Mouse (Mus musculus) intestine, embryonic 14.5 days (tissue): ENCODE measurements at regions not wholly inside any gene's neighbourhood (a gene's known extent, or its start where the extent isn't known, plus 50 kb on each side); places are given as distances from the start of the nearest gene placed in this dataset.

Source experiments
- ATAC-seq: fragments of 200-750 bp; cut with Nextera tagmentation; replicated peaks from 2 replicates; pipeline ENCODE4 v1.8.0; 2017; ENCODE audit warnings: low read depth, moderate number of reproducible peaks, moderate TSS enrichment, moderate library complexity; ENCODE audit not compliant: low FRiP score, low TSS enrichment
- DNase-seq: peaks from one replicate; pipeline ENCODE4 v3.0.0-alpha.2; 2018; ENCODE audit warnings: low spot score
- H3K27ac ChIP-seq: fragments of 300-500 bp; sonication (generic); 2 replicates; pipeline ENCODE4 v1.5.1; 2014; ENCODE audit warnings: low read depth, mild to moderate bottlenecking, control low read depth
- H3K27me3 ChIP-seq: fragments of 300-500 bp; sonication (generic); replicated peaks from 2 replicates; pipeline ENCODE4 v1.6.1; 2014; ENCODE audit warnings: low read length, control low read depth; ENCODE audit not compliant: control insufficient read depth, insufficient read depth
- H3K36me3 ChIP-seq: fragments of 300-500 bp; sonication (generic); 2 replicates; pipeline ENCODE4 v1.6.1; 2014; ENCODE audit warnings: low read length, control low read depth; ENCODE audit not compliant: control insufficient read depth, insufficient read depth
- H3K4me1 ChIP-seq: fragments of 300-500 bp; sonication (generic); replicated peaks from 2 replicates; pipeline ENCODE4 v1.6.1; 2014; ENCODE audit warnings: low read length, control low read depth, mixed read lengths; ENCODE audit not compliant: control insufficient read depth, insufficient read depth
- H3K4me2 ChIP-seq: fragments of 300-500 bp; sonication (generic); 2 replicates; pipeline ENCODE4 v1.6.1; 2014; ENCODE audit warnings: low read length
- H3K4me3 ChIP-seq: fragments of 300-500 bp; sonication (generic); 2 replicates; pipeline ENCODE4 v1.5.1; 2014; ENCODE audit warnings: low read depth, low read length, control low read depth, mixed read lengths
- H3K9ac ChIP-seq: fragments of 300-500 bp; sonication (generic); 2 replicates; pipeline ENCODE4 v1.6.1; 2014; ENCODE audit warnings: mild to moderate bottlenecking, low read length
- H3K9me3 ChIP-seq: fragments of 300-500 bp; sonication (generic); 2 replicates; pipeline ENCODE4 v1.6.1; 2016; ENCODE audit warnings: low read length, control low read depth; ENCODE audit not compliant: control insufficient read depth
- WGBS: fragments of 180-500 bp; shearing (Covaris S2); extraction: QIAGEN DNeasy Blood & Tissue Kit; methylation state at CpG from one replicate; pipeline ENCODE4 v1.1.7; 2014; 5-methylcytosine and 5-hydroxymethylcytosine counted together

DNA sequence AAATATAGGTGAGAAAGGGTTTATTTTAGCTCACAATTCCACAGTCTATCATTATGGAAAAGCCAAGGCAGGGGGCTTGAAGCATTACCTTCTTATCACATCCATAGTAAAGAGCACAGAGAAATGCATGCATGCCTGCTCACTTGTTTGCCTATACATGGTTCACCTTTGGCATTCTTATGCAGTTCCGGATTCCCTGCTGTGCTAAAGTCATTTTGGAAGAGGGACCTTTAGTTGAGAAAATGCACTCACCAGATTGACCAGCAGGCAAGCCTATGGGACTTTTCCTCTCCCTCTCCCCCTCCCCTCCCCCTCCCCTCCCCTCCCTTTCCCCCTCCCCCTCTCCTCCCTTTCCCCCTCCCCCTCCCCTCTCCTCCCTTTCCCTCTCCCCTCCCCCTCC is 686.2 kb downstream of the Tmem132b start:
- no peak overlapping the region for H3K27ac ChIP-seq
- H3K27me3 ChIP-seq = no peaks in the 10 kb centered on the region
- H3K4me1 ChIP-seq = no peaks in the 10 kb centered on the region
- H3K4me2 ChIP-seq = no peak overlapping the region
- ATAC-seq (no peak), DNase-seq (no peak)
- no peak overlapping the region for H3K4me3 ChIP-seq
- no peaks in the 10 kb centered on the region for H3K9me3 ChIP-seq
- H3K9ac ChIP-seq = no peak overlapping the region
- H3K36me3 ChIP-seq = no peaks in the 10 kb centered on the region
- WGBS = 50% methylated on average over 1 of the region's 1 CpGs

DNA sequence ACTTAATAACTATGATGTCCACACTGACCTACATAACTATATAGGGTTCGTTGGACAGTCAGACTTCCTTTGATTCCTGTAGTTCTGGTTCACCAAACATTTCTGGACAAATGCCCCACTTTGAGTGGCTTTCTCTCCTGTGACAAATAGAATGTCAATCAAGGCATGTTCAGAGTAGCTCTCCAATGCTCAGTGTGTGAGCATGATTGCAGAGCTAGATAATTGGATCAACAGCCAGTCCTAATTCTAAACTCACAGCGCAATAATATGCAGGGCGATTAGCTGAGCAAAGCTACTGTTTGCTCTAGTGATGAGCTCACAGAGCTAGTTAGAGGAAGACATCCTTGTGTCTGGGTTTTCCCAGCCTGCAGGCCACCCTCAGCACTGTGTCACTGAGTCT is 692.1 kb downstream of the Tmem132b start:
- ATAC-seq = no peak
- Histone ChIP-seq H3K9ac (no peak overlapping the region), H3K27me3 (no peaks in the 10 kb centered on the region), H3K4me2 (no peak overlapping the region), H3K4me1 (no peaks in the 10 kb centered on the region), H3K4me3 (no peak overlapping the region), H3K9me3 (no peaks in the 10 kb centered on the region), H3K27ac (no peak overlapping the region), H3K36me3 (no peaks in the 10 kb centered on the region)
- WGBS = 88% methylated on average over 3 of the region's 3 CpGs
- DNase-seq = no peak

DNA sequence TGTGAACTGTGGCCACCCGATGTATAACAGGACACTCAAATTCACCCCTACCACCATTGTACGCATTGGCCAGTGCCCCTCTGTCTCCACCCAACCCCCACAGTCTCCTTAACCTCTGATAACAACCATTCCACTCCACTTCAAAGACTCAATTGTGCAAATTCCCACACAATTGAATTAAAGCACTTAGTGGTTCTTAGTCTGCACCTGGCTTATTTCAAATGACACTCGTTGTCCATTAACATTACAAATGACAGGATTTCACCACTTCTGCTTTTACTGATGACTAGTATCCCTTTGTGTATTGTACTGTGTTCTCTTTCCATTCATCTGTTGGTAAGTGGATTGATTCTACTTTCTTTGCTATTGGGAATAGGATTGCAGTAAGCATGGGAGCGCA is 699.2 kb downstream of the Tmem132b start:
- no peak for ATAC-seq
- WGBS = 56% methylated on average over 4 of the region's 4 CpGs
- no peak overlapping the region for H3K4me3 ChIP-seq

DNA sequence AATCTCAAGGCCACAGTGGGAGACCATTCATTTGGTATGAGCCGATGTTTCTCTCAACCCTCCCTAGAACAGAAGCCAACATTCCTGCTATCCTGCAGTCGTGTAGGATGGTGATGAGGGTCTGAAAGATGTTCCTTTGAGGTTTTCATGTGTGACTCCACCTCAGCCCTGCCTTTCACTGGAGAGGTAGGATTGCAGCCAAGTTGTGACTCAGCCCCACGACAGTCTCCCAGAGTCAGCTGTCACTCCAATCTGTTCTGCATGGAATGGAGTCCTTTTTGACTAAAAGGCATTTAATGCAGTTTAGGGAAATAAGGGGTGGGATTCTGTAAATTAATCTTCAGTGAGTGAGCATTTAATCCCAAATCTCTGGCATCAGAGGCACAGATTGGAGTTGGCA is 706.5 kb downstream of the Tmem132b start:
- no peaks in the 10 kb centered on the region for H3K27me3 ChIP-seq

More for the DNA sequence above, 699.2 kb downstream of the Tmem132b start:
- Histone ChIP-seq H3K4me1 (no peaks in the 10 kb centered on the region), H3K9me3 (no peaks in the 10 kb centered on the region), H3K27me3 (no peaks in the 10 kb centered on the region), H3K4me2 (no peak overlapping the region), H3K27ac (no peak overlapping the region), H3K36me3 (no peaks in the 10 kb centered on the region), H3K9ac (no peak overlapping the region)
- DNase-seq = no peak

DNA sequence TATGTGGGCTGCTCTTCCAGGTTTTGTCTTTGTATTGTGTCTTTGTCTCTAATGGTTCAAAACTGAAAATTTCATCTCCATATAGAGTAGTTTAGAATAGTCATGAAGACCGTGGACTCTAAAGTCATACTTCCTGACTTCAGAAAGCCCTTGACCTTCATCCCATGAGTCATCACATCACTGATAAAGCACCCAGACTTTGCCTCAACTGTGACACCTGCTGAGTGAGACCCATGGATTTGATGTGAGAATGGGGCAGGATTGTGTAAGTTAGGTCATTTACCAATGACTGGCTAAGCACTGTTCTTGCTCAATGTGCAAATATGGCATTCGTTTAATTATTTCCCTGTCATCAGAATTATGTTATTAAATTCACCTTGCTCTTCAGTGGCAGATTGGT is 714.2 kb downstream of the Tmem132b start:
- Histone ChIP-seq H3K4me1 (no peaks in the 10 kb centered on the region), H3K9me3 (no peaks in the 10 kb centered on the region), H3K27ac (no peak overlapping the region), H3K4me2 (no peak overlapping the region), H3K27me3 (no peaks in the 10 kb centered on the region), H3K9ac (no peak overlapping the region), H3K36me3 (no peaks in the 10 kb centered on the region), H3K4me3 (no peak overlapping the region)
- ATAC-seq (no peak), DNase-seq (no peak)
- 76% methylated on average over 2 of the region's 2 CpGs for WGBS

More for the DNA sequence above, 706.5 kb downstream of the Tmem132b start:
- Histone ChIP-seq H3K27ac (no peak overlapping the region), H3K36me3 (no peaks in the 10 kb centered on the region), H3K4me2 (no peak overlapping the region), H3K9me3 (no peaks in the 10 kb centered on the region), H3K4me3 (no peak overlapping the region), H3K4me1 (no peaks in the 10 kb centered on the region), H3K9ac (no peak overlapping the region)
- no peak for DNase-seq
- no peak for ATAC-seq
- 73% methylated on average over 3 of the region's 3 CpGs for WGBS

DNA sequence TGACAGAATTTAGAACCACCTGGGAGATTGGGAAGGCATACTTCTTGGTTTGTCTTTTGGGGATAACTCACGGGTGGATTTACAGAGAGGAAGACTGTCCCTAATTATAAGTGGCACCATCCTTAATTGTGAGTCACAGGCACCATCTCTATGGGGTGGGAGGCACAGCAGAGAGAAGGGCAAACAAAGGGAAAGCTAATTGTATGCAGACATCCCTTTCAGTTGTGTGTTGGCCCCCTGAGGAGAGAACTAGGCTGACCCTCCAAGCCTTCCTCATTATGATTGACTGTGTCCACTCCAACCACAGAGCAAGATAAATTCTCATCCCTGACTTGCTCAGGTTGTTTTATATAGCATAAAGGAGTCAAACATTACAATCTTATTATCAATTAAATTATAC is 718.8 kb downstream of the Tmem132b start:
- H3K4me1 ChIP-seq = no peaks in the 10 kb centered on the region
- H3K9me3 ChIP-seq = no peaks in the 10 kb centered on the region
- H3K36me3 ChIP-seq = no peaks in the 10 kb centered on the region
- no peak overlapping the region for H3K4me3 ChIP-seq
- WGBS = 75% methylated on average over 1 of the region's 1 CpGs
- DNase-seq (no peak), ATAC-seq (no peak)
- H3K27ac ChIP-seq = no peak overlapping the region
- H3K9ac ChIP-seq = no peak overlapping the region
- H3K27me3 ChIP-seq = no peaks in the 10 kb centered on the region
- no peak overlapping the region for H3K4me2 ChIP-seq

DNA sequence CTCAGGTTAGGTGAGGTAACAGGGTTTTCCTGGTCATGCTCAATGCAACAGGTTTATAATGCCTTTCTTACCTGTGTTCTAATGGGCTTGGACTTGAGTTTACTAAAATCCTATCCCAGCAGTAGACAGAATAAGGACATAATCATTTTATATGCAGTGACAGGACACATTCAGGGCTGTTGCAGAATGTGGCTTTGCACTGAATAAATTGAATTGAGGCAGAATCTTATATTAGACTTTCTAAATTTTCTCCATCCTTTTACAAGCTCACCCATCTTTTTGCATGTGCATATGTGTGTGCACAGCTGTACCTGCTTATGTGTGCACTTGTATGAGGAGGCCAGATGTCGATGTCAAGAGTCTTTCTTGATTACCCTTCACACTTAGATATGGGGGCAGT is 723.1 kb downstream of the Tmem132b start:
- no peaks in the 10 kb centered on the region for H3K36me3 ChIP-seq
- ATAC-seq (no peak), DNase-seq (no peak)
- H3K9me3 ChIP-seq = no peaks in the 10 kb centered on the region
- H3K4me3 ChIP-seq = no peak overlapping the region
- H3K27ac ChIP-seq = no peak overlapping the region
- 85% methylated on average over 1 of the region's 1 CpGs for WGBS
- H3K4me1 ChIP-seq = no peaks in the 10 kb centered on the region
- H3K4me2 ChIP-seq = no peak overlapping the region
- H3K27me3 ChIP-seq = no peaks in the 10 kb centered on the region
- H3K9ac ChIP-seq = no peak overlapping the region

DNA sequence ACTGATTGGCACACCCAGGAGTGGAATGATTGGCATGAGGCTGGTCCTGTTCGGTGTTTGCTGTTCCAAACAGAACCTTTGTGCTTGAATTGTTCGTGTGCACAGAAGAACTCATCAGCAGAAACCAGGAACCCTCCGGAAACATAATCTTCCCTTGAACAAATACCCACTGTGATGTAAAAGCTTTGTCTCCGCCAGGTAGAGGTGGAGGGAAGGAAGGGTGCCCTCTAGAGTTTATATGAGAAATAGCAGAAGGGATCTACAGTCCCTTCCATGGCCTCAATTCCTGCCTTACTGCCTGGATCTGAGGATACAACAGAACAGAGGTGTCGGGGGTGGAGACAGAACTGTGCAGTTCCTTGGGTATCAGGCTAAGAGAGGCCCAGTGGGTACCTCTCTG is 726.3 kb downstream of the Tmem132b start:
- no peak overlapping the region for H3K9ac ChIP-seq
- no peaks in the 10 kb centered on the region for H3K9me3 ChIP-seq
- DNase-seq (no peak), ATAC-seq (no peak)
- no peak overlapping the region for H3K4me3 ChIP-seq
- 62% methylated on average over 5 of the region's 5 CpGs for WGBS
- no peak overlapping the region for H3K27ac ChIP-seq
- no peaks in the 10 kb centered on the region for H3K27me3 ChIP-seq
- no peak overlapping the region for H3K4me2 ChIP-seq
- H3K36me3 ChIP-seq = no peaks in the 10 kb centered on the region
- no peaks in the 10 kb centered on the region for H3K4me1 ChIP-seq

DNA sequence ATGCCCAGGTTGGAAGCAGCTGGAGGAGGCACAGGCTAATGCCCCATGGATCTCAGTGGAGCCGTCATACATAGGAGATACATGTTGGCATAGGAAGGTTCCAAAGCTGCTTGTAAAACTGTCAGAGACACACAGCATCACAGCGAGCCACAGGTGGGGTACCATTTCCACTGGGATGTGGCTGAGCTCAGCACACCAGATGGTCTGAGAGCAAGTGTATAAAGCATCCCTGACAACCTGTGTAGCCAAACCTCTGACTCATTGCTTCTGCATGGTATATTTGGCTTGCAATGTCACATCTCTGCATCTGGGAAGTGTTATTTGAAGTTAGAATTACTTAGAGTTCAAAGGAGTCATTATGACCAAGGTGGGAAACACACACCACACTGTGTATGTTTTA is 734.9 kb downstream of the Tmem132b start:
- H3K9me3 ChIP-seq = no peaks in the 10 kb centered on the region
- DNase-seq (no peak), ATAC-seq (no peak)
- 76% methylated on average over 2 of the region's 2 CpGs for WGBS
- no peaks in the 10 kb centered on the region for H3K27me3 ChIP-seq
- no peak overlapping the region for H3K4me3 ChIP-seq
- no peaks in the 10 kb centered on the region for H3K4me1 ChIP-seq
- no peak overlapping the region for H3K4me2 ChIP-seq
- no peak overlapping the region for H3K9ac ChIP-seq
- no peak overlapping the region for H3K27ac ChIP-seq
- no peaks in the 10 kb centered on the region for H3K36me3 ChIP-seq
